Mouse (Mus musculus) cortical plate, adult 2 months (tissue): ENCODE results near the gene Dse.

Experiments
- CTCF ChIP-seq: fragments of 200-500 bp; IDR thresholded peaks from 2 replicates; pipeline ENCODE4 v1.5.1; 2011; ENCODE audit warnings: mild to moderate bottlenecking, control low read depth, low read length; ENCODE audit not compliant: insufficient read depth; ENCODE audit errors: extremely low read depth
- POLR2A ChIP-seq: fragments of 200-500 bp; IDR thresholded peaks from 2 replicates; pipeline ENCODE4 v1.6.1; 2011; ENCODE audit warnings: mild to moderate bottlenecking, low read length, control low read depth; ENCODE audit not compliant: insufficient read depth; ENCODE audit errors: extremely low read depth

DNA sequence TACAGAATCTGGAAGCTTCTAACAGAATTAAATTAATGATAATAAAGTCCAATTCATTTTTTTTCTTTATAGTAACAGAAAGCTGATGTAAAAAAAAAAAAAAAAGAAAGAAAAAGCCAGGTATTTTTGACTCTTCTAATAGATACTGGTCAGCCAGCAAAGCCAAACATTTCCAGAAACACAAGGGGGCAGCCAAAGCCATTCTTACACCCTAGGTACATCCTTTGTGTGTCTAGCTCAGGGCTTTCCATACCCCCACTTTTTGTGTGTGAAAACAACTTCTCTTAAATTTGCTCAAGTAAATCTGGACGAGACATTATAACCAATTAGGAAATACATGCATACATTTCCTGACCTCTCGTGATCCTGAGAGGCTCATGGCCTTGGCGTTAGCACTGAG is 55.7 kb downstream of the Dse start:
- peak; percentile 19; the same call in 1 of the 2 replicates for TF ChIP-seq CTCF
- no peak for TF ChIP-seq POLR2A
